Mouse (Mus musculus): ENCODE measurements around the gene Fads6. TPM values are rescaled to one million over a fixed set of nuclear protein-coding genes. Genes with fewer than 3 reads are reported as not detected.

Fads6 gene
- polyA plus RNA-seq, 1 experiment: 0.71 TPM

GRCm38 (mm10) chr11:115319704-115320383 lies 22.4 kb upstream of the Fads6 start:
- peaks cover 76% of the 10 kb centered on the region for H3K27me3 ChIP-seq (ENCODE audit: control insufficient read depth, insufficient read depth, low read length)
- 14% methylated on average over 18 of the region's 18 CpGs for WGBS

GRCm38 (mm10) chr11:115318245-115319027 lies 21.0 kb upstream of the Fads6 start:
- H3K27ac ChIP-seq (ENCODE audit: insufficient read depth, low read depth, low read length): no peak overlapping the region
- WGBS: 11% methylated on average over 63 of the region's 63 CpGs
- H3K4me1 ChIP-seq (ENCODE audit: control insufficient read depth, insufficient read depth, insufficient read length, low read length): no peaks in the 10 kb centered on the region; the same call in 1 of the 2 replicates
- TF ChIP-seq POLR2A (IDR thresholded peaks at IDR 0.05; ENCODE audit: low read depth, low read length): no peak
- TF ChIP-seq CTCF (IDR thresholded peaks at IDR 0.05; ENCODE audit: extremely low read depth, insufficient read length, insufficient replicate concordance, low read depth, low read length): no peak
- no peak overlapping the region for H3K4me3 ChIP-seq (ENCODE audit: low read depth, low read length)
- peaks cover 73% of the 10 kb centered on the region for H3K27me3 ChIP-seq (ENCODE audit: control insufficient read depth, insufficient read depth, low read length)
- H3K36me3 ChIP-seq (ENCODE audit: control insufficient read depth, insufficient read depth, low read length): no peaks in the 10 kb centered on the region

More at GRCm38 (mm10) chr11:115319704-115320383, 22.4 kb upstream of the Fads6 start:
- H3K4me1 ChIP-seq (ENCODE audit: control insufficient read depth, insufficient read depth, insufficient read length, low read length): no peaks in the 10 kb centered on the region; the same call in 1 of the 2 replicates
- no peaks in the 10 kb centered on the region for H3K36me3 ChIP-seq (ENCODE audit: control insufficient read depth, insufficient read depth, low read length)
- no peak overlapping the region for H3K27ac ChIP-seq (ENCODE audit: insufficient read depth, low read depth, low read length)
- H3K4me3 ChIP-seq (ENCODE audit: low read depth, low read length): no peak overlapping the region
- TF ChIP-seq POLR2A (IDR thresholded peaks at IDR 0.05; ENCODE audit: low read depth, low read length) (no peak), CTCF (IDR thresholded peaks at IDR 0.05; ENCODE audit: extremely low read depth, insufficient read length, insufficient replicate concordance, low read depth, low read length) (no peak)

- Histone ChIP-seq H3K36me3 (ENCODE audit: control insufficient read depth, insufficient read depth, low read length) (no peaks in the 10 kb centered on the region), H3K4me1 (ENCODE audit: control insufficient read depth, insufficient read depth, insufficient read length, low read length) (no peaks in the 10 kb centered on the region; the same call in 1 of the 2 replicates), H3K4me3 (ENCODE audit: low read depth, low read length) (no peak overlapping the region), H3K27ac (ENCODE audit: insufficient read depth, low read depth, low read length) (no peak overlapping the region), H3K27me3 (ENCODE audit: control insufficient read depth, insufficient read depth, low read length) (peaks cover 67% of the 10 kb centered on the region)
- WGBS: 62% methylated on average over 7 of the region's 7 CpGs
- no peak for TF ChIP-seq POLR2A (IDR thresholded peaks at IDR 0.05; ENCODE audit: low read depth, low read length)
- no peak for TF ChIP-seq CTCF (IDR thresholded peaks at IDR 0.05; ENCODE audit: extremely low read depth, insufficient read length, insufficient replicate concordance, low read depth, low read length)
Observed at GRCm38 (mm10) chr11:115317204-115317603, 19.7 kb upstream of the Fads6 start.

- Histone ChIP-seq H3K27ac (ENCODE audit: insufficient read depth, low read depth, low read length) (no peak overlapping the region), H3K27me3 (ENCODE audit: control insufficient read depth, insufficient read depth, low read length) (peaks cover 44% of the 10 kb centered on the region), H3K36me3 (ENCODE audit: control insufficient read depth, insufficient read depth, low read length) (no peaks in the 10 kb centered on the region), H3K4me1 (ENCODE audit: control insufficient read depth, insufficient read depth, insufficient read length, low read length) (no peaks in the 10 kb centered on the region), H3K4me3 (ENCODE audit: low read depth, low read length) (no peak overlapping the region)
- 18% methylated on average over 2 of the region's 2 CpGs for WGBS
- no peak for TF ChIP-seq POLR2A (IDR thresholded peaks at IDR 0.05; ENCODE audit: low read depth, low read length)
- TF ChIP-seq CTCF (IDR thresholded peaks at IDR 0.05; ENCODE audit: extremely low read depth, insufficient read length, insufficient replicate concordance, low read depth, low read length): no peak
Observed at GRCm38 (mm10) chr11:115314249-115314648, 16.8 kb upstream of the Fads6 start.

GRCm38 (mm10) chr11:115308781-115309180 lies 11.3 kb upstream of the Fads6 start:
- H3K27me3 ChIP-seq (ENCODE audit: control insufficient read depth, insufficient read depth, low read length): peaks cover 4% of the 10 kb centered on the region; the same call in 1 of the 2 replicates
- WGBS: 42% methylated on average over 1 of the region's 1 CpGs
- H3K4me1 ChIP-seq (ENCODE audit: control insufficient read depth, insufficient read depth, insufficient read length, low read length): no peaks in the 10 kb centered on the region
- no peak overlapping the region for H3K27ac ChIP-seq (ENCODE audit: insufficient read depth, low read depth, low read length)
- no peak overlapping the region for H3K4me3 ChIP-seq (ENCODE audit: low read depth, low read length)
- no peaks in the 10 kb centered on the region for H3K36me3 ChIP-seq (ENCODE audit: control insufficient read depth, insufficient read depth, low read length)
- no peak for TF ChIP-seq CTCF (IDR thresholded peaks at IDR 0.05; ENCODE audit: extremely low read depth, insufficient read length, insufficient replicate concordance, low read depth, low read length)

GRCm38 (mm10) chr11:115306863-115307262 lies 9.4 kb upstream of the Fads6 start, which contains the start of gene Otop2:
Otop2 (plus strand) TSS chr11:115307163.
- WGBS: 43% methylated on average over 8 of the region's 8 CpGs
- no peaks in the 10 kb centered on the region for H3K27me3 ChIP-seq (ENCODE audit: control insufficient read depth, insufficient read depth, low read length)
- no peak for TF ChIP-seq POLR2A (IDR thresholded peaks at IDR 0.05; ENCODE audit: low read depth, low read length)
- no peak for TF ChIP-seq CTCF (IDR thresholded peaks at IDR 0.05; ENCODE audit: extremely low read depth, insufficient read length, insufficient replicate concordance, low read depth, low read length)
- H3K27ac ChIP-seq (ENCODE audit: insufficient read depth, low read depth, low read length): no peak within 1 kb of the TSS
- H3K4me3 ChIP-seq (ENCODE audit: low read depth, low read length): no peak within 1 kb of the TSS
- H3K36me3 ChIP-seq (ENCODE audit: control insufficient read depth, insufficient read depth, low read length): no peaks in the 10 kb centered on the region
- no peaks in the 10 kb centered on the region for H3K4me1 ChIP-seq (ENCODE audit: control insufficient read depth, insufficient read depth, insufficient read length, low read length)

- Histone ChIP-seq H3K36me3 (ENCODE audit: control insufficient read depth, insufficient read depth, low read length) (no peaks in the 10 kb centered on the region), H3K27me3 (ENCODE audit: control insufficient read depth, insufficient read depth, low read length) (no peaks in the 10 kb centered on the region), H3K4me3 (ENCODE audit: low read depth, low read length) (no peak overlapping the region), H3K4me1 (ENCODE audit: control insufficient read depth, insufficient read depth, insufficient read length, low read length) (no peaks in the 10 kb centered on the region), H3K27ac (ENCODE audit: insufficient read depth, low read depth, low read length) (no peak overlapping the region)
- TF ChIP-seq CTCF (IDR thresholded peaks at IDR 0.05; ENCODE audit: extremely low read depth, insufficient read length, insufficient replicate concordance, low read depth, low read length) (no peak), POLR2A (IDR thresholded peaks at IDR 0.05; ENCODE audit: low read depth, low read length) (no peak)
- WGBS: 43% methylated on average over 8 of the region's 8 CpGs
Observed at GRCm38 (mm10) chr11:115303167-115303566, 5.7 kb upstream of the Fads6 start.

Measured in small intestine, adult 2 months (tissue).